Mouse (Mus musculus): ENCODE measurements around the gene Tjp2.
"Not testable (repeated sequence)": the region's sequence is repeated elsewhere in the genome, so short reads cannot be mapped to it uniquely, and the experiment has no call there.

Gene Tjp2

GRCm38 (mm10) chr19:24224500-24225304, at the start of gene Tjp2:
TSS of gene Tjp2 (minus strand) at chr19:24225030.
- DNase-seq (ENCODE audit: low spot score in 2 of 2), result peak; percentile 70 to 77

DNA sequence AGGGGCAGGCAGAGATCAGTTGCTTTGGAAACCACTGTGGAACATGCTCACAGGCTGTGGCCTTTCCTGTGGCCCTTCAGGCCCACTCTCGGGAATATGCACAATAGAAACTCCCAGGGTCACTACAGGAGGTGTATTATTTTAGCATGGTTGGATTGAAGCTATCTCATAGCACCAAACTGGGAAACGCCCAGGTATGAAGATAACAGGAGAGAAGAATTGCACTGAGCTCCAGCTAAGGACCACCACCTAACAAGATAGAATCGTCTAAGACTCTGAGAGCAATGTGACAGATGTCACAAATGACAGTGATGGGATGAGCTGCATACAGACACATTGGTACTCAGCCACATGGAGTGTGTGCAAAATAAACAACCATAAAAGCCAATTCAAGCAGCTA, 49.5 kb upstream of the Tjp2 start:
- DNase-seq (ENCODE audit: low spot score in 2 of 2), result no peak

- peak; percentile 75 for DNase-seq (ENCODE audit: low spot score in 2 of 2)
Measured at GRCm38 (mm10) chr19:24271746-24272426, 47.1 kb upstream of the Tjp2 start.

DNA sequence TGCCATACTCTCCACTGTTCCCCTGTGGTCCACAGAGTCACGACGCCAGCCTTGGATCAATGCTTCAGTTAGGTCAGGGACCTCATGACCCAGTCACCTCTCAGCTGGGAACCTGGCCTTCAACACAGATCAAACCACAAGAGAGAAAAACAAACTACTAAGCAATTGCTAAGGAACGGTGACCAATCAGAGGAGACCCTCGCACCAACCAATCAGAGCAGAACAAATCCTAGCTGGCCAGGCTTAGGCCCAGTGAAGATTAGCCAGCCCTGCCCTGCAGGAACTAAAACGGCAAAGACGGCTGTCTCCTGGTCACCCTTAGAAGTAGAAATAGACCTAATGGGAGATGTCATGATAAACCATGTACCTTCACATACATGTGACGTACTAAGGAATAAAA, 46.5 kb upstream of the Tjp2 start:
- DNase-seq (ENCODE audit: low spot score in 2 of 2), result peak; percentile 30 to 68

DNA sequence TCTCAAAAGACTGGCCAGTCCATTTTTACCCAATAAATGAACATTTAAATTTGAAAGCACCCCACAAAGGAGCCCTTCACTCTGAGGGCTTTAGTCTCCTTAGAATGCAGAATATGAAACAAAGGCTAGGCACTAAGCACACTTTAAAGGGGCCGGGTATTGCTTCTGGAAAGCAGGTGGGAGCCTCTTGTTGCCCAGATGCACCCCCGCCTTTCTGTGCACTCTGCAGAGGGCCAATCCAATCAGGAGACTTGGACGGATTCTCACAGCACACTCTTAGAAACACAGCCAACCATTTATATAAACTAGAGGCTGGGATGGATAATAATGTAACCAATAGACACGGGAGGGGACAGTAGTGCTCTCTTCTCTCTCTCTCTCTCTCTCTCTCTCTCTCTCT, 43.7 kb upstream of the Tjp2 start:
- DNase-seq (ENCODE audit: low spot score in 2 of 2), result no peak

DNA sequence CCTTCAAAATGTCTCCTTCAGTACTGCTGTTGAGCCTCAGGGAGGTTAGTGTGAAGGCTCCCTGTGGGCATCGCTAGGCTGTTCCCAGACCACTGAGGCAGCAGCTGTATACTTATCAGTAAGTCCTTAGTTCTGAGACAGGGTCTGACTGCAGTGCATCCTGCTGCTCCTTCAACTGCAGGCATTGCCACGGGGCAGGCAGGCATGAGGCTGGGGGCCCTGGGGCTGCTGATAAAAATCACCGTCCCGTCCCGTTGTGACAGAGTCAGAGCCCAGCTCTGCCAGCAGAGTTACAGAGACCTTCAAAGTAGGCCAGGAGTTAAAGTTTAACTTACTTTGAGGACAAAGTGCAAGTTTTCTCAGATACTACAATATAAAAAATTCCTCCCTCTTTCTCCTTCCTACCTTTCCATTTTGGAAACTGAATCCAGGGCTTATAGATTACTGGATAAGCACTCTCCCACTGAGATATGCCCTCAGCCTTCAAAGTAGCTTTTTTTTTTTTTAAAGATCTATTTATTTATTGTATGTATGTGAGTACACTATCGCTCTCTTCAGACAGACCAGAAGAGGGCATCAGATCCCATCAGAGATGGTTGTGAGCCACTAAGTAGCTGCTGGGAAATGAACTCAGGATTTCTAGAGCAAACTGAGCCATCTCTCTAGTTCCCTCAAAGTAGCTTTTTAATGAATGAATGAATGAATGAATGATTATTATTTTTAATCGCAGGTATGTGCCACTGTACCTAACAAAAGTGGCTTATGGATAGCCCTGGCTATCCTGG, 41.4 kb upstream of the Tjp2 start:
- DNase-seq (ENCODE audit: low spot score in 2 of 2), result no peak

GRCm38 (mm10) chr19:24264991-24265390, 40.2 kb upstream of the Tjp2 start:
- peak; percentile 70 to 79 for DNase-seq (ENCODE audit: low spot score in 2 of 2)

- no peak for DNase-seq (ENCODE audit: low spot score in 2 of 2)
Measured at GRCm38 (mm10) chr19:24262736-24263135, 37.9 kb upstream of the Tjp2 start.

DNA sequence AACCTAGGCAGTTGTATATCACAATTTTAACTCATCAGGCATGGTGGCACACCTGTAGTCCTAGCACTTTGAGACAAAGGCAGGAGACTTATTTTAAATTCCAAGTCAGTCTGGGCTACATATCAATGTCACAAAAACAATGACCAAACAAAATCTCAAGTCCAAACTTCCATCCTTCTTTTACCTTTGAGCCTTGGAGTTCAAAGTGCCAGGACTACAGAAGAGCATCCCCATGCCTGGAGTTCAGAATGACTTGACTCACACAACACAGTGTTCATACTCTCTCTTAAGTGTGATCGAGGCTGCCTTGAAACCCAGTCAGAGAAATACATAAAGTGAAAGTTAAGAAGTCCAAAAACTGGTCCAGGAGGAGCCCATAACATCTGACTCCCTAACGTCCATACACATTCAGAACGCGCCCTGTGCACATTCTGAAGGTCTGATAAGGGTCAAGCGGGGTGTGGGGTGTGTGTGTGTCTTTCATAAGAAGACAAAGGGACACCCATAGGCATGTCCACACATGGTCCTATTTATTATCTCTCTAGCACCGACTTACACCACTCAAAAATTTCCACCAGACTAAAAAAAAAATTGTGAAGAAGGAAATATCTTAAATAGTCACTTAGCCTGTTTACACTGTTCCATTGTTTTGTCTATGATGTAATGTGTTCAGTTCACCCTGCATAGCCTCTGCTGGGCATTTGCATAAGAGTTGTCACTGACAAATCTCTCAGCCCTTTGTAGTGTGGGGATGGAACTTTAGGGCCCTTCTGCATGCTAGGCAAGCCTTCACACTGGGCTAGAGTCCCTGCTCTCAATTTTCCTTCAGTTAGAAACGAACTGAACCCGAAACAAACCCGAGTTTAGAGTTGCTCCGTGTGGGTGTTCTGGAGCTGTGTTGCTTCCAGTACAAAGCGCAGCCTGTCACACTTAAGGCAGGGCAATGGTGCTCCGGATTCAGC, 34.8 kb upstream of the Tjp2 start:
- no peak for DNase-seq (ENCODE audit: low spot score in 2 of 2)

- peak; percentile 35 to 44 for DNase-seq (ENCODE audit: low spot score in 2 of 2)
Measured at GRCm38 (mm10) chr19:24258368-24258767, 33.5 kb upstream of the Tjp2 start.

DNA sequence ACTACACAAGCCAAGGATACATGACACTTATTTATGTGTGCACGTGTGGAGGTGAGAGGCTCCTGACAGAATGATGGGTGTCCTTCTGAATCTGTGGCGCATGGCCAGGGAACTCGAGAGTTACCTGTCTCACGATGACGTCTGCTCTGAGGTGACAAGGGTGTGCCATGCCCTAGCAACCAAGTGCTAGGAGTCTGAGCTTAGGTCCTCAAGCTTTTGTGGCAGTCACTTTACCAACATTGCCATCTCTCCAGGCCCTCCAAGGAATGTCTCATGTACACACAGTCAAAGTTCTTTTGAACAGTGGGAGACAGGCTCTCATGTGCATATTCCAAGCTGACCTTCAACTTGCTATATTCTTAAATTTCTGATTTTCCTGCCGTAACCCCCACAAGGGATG, 33.1 kb upstream of the Tjp2 start:
- DNase-seq (ENCODE audit: low spot score in 2 of 2), result no peak

DNA sequence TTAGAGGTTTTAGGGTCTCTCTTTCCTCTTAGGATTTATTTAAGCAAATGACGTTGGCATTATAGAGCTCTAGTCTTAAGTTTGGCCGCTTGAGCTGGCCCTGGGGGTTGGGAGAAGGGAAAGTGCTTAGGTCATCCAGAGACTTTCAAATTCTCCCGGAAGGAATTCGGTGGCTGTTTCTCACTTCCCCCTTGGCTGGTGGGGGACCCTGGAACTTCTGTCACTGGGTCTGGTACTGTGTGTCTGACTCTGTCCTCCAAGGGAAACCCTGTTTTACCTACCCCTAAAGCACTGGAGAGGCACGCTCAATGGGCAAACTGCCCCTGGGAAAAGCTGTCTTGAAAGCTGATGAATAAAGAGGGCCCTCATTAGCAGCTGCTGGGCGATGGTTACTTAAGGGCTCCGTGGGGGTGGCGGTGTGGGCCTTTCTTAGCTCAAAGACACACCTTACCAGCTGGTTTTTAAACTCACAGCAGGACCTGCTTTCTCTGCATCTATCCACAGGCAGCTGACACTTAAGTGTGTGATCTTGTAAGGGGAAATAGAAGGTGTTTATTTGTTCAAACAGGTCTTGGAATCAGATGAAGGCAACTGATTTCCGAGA, 28.9 kb upstream of the Tjp2 start:
- DNase-seq (ENCODE audit: low spot score in 2 of 2), result no peak

DNA sequence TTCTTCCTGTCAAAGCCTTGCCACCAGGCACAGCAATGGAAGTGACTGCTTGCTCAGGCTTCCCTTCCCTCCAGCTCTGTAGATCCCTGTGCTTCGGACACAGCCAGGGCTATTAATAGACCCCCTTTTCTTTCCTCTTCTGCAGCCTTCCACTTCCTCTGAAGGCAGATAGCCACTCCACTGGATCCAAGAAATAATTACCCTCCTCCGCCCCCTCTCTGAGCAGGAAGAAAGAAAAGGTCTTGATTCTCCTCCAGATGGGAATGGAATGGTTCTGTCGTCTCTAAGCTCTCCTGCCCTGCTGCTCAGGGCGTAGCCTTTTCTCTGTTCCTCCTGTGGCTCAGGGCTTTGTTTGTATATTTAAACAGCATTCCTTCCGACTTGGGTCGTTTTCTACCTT, 27.0 kb upstream of the Tjp2 start:
- DNase-seq (ENCODE audit: low spot score in 2 of 2), result peak; percentile 45 to 72

GRCm38 (mm10) chr19:24243340-24243739, 18.5 kb upstream of the Tjp2 start:
- DNase-seq (ENCODE audit: low spot score in 2 of 2), result no peak

- no peak for DNase-seq (ENCODE audit: low spot score in 2 of 2)
Measured at GRCm38 (mm10) chr19:24241799-24242546, 17.1 kb upstream of the Tjp2 start.

DNA sequence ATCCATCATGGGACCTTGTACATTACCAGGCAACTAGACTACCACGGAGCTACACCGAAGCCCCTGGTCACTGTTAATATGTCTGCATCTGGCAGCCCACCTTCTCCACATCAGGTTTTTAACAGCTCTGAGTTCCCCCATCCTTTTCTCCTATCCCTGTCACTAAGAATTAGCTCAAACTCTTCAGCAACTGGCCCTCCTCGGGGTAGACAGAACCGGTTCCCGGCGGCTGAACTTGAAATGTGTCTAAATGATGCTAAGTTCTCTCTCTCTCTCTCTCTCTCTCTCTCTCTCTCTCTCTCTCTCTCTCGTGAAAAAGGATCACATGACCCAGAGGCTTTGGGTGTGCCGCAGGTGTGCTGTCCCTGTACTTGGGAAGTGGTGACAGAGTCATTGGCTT, 16.4 kb upstream of the Tjp2 start:
- DNase-seq (ENCODE audit: low spot score in 2 of 2), result no peak

GRCm38 (mm10) chr19:24238011-24238410, 13.2 kb upstream of the Tjp2 start:
- no peak for DNase-seq (ENCODE audit: low spot score in 2 of 2)

GRCm38 (mm10) chr19:24232356-24232755, 7.5 kb upstream of the Tjp2 start:
- DNase-seq (ENCODE audit: low spot score in 2 of 2), result not testable (repeated sequence)

DNA sequence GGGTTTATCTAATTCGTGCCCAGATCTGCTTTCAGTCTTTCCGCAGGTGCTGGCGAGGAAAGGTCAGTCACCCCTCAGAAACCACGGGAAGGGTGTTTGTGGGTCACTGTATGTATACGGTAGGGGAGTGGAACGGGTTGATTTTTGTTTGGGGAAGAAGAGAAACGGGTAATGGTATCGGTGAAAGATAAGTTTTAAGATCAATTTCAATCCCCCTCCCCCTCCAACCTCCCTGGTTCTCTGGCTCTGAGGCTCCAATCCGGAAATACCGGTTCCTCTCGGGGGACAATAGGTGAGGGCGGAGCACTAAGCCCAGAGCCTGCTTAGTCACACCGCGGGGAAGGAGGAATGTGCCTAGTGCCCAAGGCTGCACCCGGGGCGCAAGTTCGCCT, 471 bp upstream of the Tjp2 start:
- peak; percentile 56 to 62 for DNase-seq (ENCODE audit: low spot score in 2 of 2)

DNA sequence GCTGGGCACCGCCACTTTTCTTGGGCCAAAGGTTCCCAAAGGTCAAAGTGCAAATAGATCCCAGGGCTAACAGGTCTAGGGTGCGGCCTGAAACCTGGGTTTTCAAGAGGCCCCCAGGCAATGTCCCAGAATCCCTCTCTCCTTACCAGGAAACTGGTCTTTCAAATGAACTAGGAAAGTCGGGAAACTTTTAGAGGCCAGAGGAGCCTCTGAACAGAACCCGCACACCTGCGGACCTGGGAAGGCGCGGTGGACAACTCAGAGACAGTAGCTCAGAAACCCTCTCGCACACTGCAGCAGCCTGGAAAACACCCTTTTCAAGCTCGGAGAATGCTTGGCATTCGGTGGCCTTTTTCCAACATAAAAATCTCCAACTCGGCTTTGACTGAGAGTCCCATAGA, 979 bp downstream of the Tjp2 start:
- DNase-seq (ENCODE audit: low spot score in 2 of 2), result peak in 1 of 2 experiments; percentile 29

Data from heart, adult 9 months (tissue).